Mouse (Mus musculus): ENCODE data around the gene Lsm10.

Lsm10 gene

DNA sequence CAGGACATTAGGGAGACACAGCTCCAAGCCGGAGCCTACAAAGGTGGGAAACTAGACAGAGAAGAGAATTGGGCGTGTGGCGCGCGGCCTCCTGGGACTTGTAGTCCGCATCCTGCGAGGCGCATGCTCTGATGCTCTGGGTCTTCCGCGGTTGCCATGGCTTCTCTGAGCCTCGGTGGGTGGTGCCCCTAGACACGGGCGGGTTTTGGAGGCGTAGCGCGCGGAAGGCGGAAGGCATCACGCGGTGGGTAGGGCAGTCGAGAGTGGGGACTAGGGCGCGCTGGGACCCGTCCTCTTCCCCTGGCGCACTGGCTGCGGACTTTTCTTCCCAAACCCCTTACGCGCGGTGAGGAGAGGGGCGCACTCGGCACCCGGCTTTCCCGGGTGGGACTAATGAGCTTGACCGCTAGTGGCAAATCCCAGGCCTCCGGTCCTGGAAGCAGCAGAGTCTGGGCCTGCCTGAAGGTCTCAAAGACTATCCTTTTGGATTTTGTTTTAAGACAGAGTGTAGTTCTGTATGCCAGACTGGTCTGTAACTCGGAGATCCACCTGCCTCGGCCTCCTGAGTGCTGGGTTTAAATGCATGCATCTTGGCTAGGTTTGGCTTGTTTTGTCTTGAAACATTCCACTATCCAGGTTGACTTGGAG is at the start of gene Lsm10:
Gene Lsm10, plus strand, starts transcription at position 160 of the 648 bp plus-strand sequence.
- DNase-seq (ENCODE audit: low read depth) = peak; percentile 95

DNA sequence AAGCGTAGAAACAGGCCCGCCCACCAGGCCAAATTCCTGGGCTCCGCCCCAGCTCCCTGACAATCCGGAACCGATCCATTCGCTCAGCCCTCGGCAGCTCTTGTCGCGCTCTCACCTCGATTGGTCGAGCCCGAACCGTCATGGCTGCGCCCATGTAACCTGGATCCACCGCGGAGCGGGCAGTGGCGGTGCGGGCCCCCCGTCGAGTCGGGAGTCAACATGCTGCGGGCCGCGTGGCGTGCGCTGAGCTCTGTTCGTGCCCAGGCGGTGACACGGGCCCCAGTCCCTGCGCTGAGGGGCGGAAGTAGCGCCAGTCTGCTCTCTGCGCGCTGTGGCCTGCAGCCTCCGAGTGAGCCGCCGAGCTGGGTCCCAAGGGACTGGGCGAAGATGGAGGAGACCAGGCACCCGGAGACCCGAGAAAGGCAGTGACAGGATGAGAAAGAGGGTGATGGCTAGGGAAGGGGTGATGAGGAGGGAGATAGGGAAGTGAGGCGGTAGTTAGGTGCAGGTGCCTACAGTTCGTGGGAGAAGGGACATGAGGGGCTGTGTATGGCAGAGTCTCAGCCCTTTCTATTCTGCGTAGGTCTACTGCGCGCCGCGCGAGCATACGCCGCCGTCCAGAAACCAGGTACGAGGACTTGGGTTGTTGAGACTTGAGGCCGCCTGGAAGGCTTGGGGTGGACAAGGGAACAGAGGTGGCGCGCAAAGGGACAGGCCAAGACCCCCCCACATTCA is 49.4 kb upstream of the Lsm10 start, which contains the start of gene Mrps15:
Gene Mrps15, plus strand, starts transcription at position 75 of the 735 bp plus-strand sequence.
- DNase-seq (ENCODE audit: low read depth) = peak; percentile 88

DNA sequence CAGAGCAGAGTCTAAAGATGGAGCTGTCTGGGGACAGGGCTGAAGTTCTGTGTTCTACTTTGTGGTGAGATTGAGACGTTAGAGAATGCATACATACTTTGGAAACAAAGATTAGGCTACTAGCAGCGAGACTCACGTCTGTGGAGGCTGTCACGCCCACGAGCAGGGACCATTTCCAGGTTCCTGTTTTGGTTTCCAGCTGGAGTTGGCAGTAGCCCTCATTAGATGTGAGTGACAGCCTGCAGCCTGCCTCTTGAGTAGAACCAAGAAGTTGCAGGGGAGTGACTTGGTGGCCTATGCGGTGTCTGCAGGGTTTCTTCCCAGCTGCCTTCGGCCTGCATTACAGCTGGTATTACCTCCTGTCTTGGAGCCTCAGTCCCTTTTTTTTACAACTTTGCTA is 44.8 kb upstream of the Lsm10 start:
- DNase-seq (ENCODE audit: low read depth) = no peak

DNA sequence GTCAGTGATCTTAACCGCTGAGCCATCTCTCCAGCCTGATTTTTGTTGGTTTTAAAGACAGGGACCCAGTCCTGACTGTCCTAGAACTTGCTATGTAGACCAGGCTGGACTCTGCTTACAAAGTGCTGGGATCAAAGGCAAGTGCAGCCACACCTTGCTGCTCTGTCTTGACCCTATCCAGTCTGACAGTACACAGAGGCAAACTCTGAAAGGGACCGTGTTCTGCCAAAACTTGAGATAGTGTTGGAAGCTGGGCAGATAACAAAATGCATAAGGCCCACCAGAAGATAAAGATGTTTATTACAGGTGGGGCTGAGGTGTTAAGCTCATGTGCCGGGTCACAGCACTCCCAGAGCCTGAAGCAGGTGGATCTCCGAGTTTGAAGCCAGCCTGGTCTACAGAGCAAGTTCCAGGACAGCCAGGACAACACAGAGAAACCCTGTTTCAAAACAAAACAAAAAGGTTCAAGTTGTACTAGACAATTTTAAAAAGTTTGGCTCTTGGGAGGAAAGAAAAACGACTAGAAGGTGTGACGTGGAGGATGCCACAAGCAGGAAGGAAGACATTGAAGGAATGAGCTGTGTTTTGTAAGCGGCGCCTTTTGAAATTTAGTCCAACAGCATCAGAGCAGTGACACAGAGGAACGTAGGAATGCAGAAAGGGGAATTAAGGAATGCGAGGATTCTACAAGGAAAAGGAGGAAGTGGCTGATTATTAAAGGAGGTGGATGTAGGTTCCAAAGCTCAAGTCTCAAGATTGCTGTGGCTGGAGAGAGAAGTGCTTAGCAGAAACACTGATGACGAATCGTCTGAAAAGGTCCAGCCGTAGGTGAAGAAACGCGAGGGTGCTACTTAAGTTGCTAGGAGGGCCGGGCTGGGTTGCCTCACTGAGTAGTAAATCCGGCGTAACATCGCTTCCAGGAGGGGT is 39.0 kb upstream of the Lsm10 start:
- DNase-seq (ENCODE audit: low read depth) = no peak

DNA sequence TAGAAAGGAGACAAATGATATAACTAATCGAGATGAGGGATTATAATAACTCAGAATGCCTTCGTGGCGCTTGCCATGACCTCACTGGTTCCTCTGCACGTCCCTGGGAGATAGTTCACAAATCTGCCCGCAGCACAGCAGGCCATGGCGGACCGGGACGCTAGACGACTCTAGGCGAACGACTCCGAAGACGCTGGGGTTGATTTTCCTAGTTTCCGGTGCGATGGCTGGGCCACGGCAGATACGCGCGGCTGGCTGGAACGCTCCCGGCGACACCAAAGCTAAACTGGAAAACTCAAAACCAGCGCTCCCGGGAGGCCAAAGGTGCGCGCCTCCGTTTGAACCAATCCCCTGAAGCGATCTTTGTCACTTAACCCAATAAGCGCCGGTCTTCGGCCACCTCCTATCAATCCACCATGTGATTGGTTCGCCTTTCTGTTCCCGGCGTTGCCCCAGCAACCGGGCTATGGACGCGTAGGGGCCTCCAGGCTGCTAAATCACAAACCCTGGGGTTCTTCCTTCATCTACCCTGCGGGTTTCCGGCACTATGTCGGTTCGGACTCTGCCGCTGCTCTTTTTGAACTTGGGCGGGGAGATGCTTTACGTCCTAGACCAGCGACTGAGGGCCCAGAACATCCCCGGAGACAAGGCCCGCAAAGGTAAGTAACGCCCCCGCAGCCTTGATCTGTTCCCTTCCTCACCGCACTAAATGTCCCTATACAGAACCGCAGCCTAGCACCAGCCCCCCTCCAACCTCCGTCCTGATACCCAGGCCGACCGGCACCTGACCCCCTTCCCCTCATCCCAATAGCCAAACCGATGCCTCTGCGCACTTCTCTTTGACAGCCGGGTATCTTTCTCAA is 38.1 kb upstream of the Lsm10 start, which contains the start of gene Oscp1:
Gene Oscp1, plus strand, starts transcription at position 432 of the 863 bp plus-strand sequence.
- peak; percentile 89 for DNase-seq (ENCODE audit: low read depth)

DNA sequence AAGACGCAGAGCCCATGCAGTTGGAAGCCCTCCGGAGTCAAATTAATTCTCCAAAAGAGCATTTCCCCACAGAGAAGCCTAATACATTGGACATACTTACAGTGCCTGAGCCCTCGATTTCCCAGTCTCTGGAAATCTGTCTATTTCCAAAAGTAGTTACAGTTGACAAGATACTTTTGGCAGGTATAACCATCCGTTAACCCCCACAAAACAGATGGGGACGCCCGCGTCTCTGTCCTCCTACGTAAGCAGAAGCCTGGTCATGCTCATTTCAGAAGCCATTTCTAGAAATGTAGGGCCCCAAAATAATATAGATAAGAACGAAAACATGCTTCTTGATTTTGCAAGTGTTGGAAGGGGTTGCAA is 37.4 kb upstream of the Lsm10 start:
- DNase-seq (ENCODE audit: low read depth) = no peak

DNA sequence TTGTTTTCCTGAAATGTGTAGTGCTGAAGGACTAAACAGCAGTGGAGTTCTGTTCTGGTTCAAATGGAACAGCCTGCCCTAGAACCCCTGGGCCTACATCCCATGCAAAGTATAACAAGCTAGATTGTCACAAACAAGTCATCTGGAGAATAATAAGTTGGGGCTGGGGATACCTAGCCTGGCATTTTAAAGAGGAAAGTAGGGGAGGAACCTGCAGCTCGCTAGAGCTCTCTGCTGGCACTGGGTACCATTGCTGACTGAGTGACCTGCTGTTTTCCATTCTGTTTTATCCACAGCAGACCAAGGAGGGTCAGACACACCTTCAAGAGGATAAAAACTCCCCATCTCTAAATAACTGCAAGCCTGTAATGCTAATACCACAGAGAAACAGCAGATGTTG is 33.6 kb upstream of the Lsm10 start:
- DNase-seq (ENCODE audit: low read depth) = peak; percentile 46

DNA sequence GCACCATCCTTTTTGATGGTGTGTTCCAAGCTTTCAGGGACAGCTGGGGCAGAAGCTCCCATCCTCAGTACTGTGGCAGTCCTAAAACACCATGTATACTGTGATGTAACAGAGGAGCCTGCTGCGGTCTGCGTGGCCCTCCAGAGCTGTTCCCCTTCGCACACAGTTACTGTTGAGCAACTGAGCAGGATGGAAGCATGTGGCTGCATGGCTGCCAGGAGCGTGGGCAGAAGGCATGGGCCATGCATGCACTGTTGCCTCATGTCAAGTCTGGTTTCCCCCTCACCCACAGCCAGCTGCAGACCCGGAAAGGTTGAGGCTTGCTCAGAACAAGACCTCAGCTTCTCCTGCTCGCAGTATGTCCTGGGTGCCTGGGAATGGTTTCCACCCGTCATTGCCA is 31.2 kb upstream of the Lsm10 start:
- no peak for DNase-seq (ENCODE audit: low read depth)

DNA sequence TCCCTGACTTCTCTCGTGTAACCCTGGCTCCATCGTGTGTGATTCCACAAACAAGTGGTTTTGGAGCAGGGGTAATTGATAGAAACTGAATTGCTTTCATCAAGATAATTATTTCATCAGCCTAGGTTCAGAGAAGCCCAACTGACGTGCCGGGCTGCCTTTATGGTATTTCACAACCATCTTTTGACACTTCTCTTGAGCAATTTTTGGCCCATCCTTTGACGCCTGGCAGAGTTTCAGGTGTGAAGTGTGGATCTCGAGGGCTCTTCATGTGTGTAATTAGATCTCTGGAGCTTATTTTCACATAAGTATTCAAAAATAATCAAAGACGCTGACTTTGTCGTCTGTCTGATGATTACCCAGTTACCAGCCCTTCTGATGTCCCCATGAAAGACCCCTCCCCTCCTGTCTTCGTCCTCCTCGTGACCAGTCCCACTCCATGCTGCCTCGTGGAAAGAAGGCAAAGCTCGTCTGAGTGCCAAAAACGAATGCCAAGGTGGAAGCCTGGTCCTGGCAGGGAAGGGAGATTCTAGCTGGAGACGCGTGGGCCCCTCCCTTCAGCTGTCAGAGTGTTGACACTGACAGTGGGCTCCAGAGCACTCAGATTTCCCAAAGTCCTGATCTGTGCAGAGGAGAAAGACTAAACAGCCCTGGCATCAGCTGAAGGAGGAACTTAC is 28.9 kb upstream of the Lsm10 start:
- DNase-seq (ENCODE audit: low read depth) = no peak

DNA sequence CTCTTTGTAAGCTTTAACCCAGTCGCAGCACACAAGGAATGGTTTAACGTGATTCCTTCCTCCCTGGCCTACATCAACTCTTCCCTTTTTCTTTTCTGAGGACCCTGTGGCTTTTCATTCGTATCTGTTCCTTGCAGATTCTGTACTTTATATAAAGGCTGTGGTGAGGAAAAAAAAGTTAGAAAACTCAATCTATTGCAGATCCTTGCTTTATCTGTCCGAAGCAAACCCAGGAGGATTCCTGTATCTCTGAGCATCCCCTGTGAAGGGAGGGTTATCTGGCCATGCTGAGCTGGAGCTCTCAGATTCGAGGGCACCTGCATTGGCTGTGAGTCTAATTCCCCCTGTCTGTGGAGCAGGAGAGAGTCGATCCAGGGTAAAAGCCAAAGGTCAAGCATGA is 27.6 kb upstream of the Lsm10 start:
- no peak for DNase-seq (ENCODE audit: low read depth)

DNA sequence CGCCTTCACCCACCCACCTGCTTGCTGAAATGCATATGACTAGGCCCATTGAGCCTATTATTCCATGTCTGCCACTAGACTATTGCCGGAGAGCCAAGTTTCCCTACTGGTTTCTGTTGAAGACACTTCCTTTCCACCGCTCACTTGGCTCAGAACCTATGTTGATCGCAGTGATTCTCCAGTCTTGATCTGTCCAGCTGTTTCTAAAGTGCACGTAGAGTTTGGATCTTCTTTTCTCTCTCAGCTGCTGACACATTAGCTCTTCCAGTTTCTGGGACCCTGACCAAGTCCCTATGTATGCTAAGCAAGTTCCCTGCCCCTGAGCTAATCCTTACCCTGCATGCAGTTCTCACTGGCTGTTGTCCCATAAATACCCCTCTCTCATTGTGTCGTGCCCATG is 18.6 kb upstream of the Lsm10 start:
- no peak for DNase-seq (ENCODE audit: low read depth)

DNA sequence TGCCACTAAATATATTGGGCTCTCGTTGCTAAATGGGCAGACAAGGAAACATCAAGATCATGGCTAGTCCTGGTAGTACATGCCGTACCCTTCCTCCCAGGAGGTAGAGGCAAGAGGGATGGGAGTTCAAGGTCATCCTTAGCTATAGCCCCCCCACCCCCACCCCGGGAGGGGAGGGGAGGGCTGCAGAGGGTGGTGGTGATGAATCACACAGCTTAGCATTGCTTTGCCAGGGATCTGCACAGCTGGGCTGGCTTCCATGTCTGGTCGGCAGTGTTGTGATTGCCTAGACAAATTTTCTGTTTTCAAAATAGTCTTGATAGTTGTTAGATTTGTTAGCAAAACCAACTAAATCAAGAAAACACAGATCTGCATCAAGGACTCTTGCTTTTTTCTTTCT is 17.2 kb upstream of the Lsm10 start:
- DNase-seq (ENCODE audit: low read depth) = no peak

DNA sequence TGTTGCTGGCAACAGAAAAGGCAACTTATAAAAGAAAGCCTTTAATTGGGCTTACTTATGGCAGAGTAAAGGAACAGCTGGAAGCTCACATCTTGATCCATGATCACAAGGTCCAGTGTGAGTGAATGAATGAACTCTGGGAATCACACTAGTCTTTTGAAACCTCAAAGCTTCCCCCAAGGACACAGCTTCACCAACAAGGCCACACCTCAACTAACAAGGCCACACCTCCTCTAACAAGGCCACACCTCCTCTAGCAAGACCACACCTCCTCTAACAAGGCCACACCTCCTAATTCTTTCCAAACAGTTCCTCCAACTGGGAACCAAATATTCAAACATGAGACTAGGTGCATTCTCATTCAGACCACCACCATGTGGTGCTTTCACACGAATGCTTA is 14.8 kb upstream of the Lsm10 start:
- no peak for DNase-seq (ENCODE audit: low read depth)

DNA sequence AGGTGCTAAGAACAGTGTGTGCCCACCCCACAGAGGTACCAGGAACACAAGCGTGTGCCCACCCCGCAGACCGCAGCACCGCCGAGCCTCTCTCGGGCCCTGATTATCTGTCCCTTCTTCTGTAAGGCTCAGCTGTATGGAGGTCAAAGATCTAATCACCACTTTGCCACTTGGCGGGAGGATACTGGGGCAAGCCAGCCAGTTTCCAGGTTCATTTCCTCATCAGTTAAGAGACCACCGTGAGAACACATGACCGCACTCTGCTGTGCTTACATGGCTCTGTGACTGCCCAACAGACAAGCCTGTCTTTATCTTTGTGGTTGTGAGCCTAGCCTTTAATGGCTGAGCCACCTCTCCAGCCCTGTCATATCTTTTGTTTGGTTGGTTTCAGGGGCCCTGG is 13.4 kb upstream of the Lsm10 start:
- no peak for DNase-seq (ENCODE audit: low read depth)

DNA sequence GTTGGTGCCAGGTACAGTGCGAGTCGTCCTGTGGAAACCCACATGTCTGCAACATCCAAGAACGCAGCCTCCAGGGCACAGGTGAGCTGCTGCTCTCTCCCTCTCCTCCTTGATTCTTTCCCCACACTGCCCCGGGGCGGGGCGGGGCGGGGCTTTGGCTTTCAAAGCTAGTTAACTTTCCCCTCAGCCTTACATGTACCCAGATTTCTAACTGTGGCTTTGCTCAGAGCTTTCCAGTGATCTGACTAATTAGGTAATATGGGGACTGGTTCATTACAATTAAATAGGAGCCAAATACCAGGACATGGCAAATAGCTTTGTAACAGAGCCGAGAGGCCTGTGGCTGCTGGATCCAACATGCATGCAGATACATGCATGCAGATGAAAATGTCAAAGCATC is 12.0 kb upstream of the Lsm10 start:
- DNase-seq (ENCODE audit: low read depth) = no peak

DNA sequence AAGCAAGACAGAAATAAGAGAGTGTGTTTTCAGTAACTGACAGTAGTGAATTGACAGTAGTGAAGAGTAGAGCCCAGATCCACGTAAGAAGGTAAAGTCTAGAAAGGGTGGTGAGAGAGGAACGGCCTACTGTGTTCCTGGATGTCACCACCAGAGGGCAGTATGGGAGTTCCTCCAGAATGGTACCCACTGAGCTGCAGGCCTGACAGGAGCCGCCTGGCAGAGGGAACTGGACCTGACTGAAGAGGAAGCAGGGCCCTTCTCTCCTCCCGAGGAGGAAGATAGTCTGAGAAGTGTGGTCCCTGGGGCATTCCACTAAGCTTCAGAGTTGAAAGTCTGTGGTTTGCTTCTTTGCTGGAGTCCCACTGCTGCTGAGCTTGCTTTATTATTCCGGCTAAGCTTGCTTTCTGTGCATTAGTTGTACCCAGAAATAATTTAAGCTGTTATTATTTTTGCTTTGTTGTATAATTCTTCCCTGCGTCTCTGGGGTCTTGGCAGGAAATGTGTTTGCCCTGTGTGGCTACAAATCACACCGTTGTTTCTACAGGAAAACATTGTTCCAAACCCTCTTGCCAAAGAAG is 10.3 kb upstream of the Lsm10 start:
- DNase-seq (ENCODE audit: low read depth) = peak; percentile 85

DNA sequence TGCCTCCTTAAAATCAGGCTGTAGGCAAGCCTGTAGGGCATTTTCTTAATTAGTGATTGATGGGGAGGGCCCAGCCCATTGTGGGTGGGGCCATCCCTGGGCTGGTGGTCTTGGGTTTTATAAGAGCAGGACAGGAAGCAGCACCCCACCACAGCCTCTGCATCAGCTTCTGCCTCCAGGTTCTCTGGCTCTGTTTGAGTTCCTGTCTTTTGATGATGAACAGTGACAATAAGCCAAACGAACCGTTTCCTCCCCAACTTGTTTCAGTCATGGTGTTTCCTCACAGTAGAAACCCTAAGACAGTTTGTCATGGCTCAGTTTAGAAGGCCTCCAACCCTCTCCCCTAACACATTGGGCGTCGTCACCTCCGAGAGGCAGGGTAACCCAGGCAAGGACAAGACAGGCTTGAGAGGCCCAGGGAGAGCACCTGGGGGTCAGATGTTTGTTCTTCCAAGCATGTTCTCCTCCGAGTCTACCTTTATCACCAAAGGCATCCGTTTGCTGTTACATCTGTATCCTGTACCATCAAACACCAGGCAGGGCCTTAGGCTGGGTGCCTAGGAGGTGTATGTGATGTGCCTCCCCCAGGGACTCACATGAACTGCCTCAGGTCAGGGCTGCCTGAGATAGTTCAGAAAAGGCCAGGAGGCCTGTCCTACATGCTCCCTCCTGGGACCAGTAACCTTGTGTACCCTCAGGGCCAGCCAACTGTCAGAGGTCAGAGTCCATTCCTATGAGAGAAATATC is 6.1 kb upstream of the Lsm10 start:
- no peak for DNase-seq (ENCODE audit: low read depth)

DNA sequence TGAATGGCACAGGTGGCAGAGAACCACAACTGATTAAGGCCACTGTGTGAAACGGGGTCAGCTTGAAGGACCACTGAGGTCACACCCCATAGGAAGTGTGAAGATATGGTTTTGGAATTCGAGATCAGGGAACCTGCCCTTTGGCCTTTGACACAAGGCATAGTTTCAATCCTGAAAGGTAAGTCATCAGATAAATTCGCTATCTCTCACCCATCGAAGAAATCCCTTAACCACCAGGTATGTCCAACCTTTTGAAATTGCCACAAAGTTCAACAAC is 5.6 kb upstream of the Lsm10 start:
- no peak for DNase-seq (ENCODE audit: low read depth)

DNA sequence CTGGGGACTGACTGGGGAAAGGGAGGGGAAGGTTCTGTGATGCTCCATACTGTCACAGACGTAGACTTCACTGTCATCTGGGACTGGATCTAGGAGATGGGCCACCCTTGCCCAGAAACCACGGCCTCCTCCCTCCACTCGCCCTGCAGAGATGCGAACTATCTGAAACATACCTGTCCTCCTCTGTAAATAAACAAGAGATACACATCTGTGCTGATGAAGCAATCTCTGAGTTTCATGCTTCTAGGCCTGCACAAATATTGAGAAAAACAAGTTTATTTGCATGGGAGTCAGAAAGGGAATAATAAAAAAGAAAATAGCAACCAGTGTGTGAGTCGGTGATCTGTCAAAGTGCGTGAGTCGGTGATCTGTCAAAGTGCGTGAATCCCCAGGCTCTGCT is 4.5 kb upstream of the Lsm10 start:
- no peak for DNase-seq (ENCODE audit: low read depth)

Data from c-Kit-positive CD71-negative TER-119-negative erythroid progenitor cells, embryonic 14.5 days (primary cell).